Mouse (Mus musculus): ENCODE measurements around the gene Taar4. TPM values are rescaled to one million over a fixed set of nuclear protein-coding genes. Genes with fewer than 3 reads are reported as not detected.

Gene Taar4
- polyA plus RNA-seq, 1 experiment from 2014 or later = not detected

- no peaks in the 10 kb centered on the region for H3K36me3 ChIP-seq
- 81% methylated on average over 6 of the region's 6 CpGs for WGBS
- no peaks in the 10 kb centered on the region for H3K9me3 ChIP-seq (replicated peaks)
- no peak overlapping the region for H3K27ac ChIP-seq (replicated peaks)
- ATAC-seq (ENCODE audit: insufficient number of reproducible peaks, low FRiP score, low TSS enrichment, low read depth) = no peak
- no peaks in the 10 kb centered on the region for H3K4me1 ChIP-seq
- H3K4me2 ChIP-seq (replicated peaks) = no peak overlapping the region
- no peaks in the 10 kb centered on the region for H3K27me3 ChIP-seq
- H3K9ac ChIP-seq = no peak overlapping the region
- no peak overlapping the region for H3K4me3 ChIP-seq (replicated peaks)
Measured at GRCm38 (mm10) chr10:23964921-23965610, 4.8 kb downstream of the Taar4 start.

DNA sequence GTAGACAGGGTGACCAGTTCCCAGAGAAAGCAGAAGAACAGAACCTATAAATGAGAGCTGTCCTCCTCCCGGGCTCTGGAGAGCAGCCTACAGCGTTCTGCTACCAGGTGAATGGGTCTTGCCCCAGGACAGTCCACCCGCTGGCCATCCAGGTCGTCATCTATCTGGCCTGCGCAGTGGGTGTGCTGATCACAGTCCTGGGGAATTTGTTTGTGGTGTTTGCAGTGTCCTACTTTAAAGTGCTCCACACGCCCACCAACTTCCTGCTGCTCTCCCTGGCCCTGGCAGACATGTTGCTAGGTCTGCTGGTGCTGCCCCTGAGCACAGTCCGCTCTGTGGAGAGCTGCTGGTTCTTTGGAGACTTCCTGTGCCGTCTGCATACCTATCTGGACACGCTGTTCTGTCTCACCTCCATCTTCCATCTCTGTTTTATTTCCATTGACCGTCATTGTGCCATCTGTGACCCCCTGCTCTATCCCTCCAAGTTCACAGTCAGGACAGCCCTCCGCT lies 10.4 kb downstream of the Taar4 start, which contains the start of gene Taar5:
Gene Taar5, plus strand, starts transcription at position 51 of the 510 bp plus-strand sequence.
- Histone ChIP-seq H3K27ac (replicated peaks) (no peak within 1 kb of the TSS), H3K9me3 (replicated peaks) (no peaks in the 10 kb centered on the region), H3K9ac (no peak within 1 kb of the TSS), H3K4me1 (no peaks in the 10 kb centered on the region), H3K36me3 (no peaks in the 10 kb centered on the region), H3K4me3 (replicated peaks) (no peak within 1 kb of the TSS), H3K4me2 (replicated peaks) (no peak within 1 kb of the TSS), H3K27me3 (no peaks in the 10 kb centered on the region)
- ATAC-seq (ENCODE audit: insufficient number of reproducible peaks, low FRiP score, low TSS enrichment, low read depth) = no peak
- WGBS = 88% methylated on average over 11 of the region's 11 CpGs

GRCm38 (mm10) chr10:23971256-23971655 lies 11.0 kb downstream of the Taar4 start:
- Histone ChIP-seq H3K4me2 (replicated peaks) (no peak overlapping the region), H3K4me1 (no peaks in the 10 kb centered on the region), H3K36me3 (no peaks in the 10 kb centered on the region), H3K9me3 (replicated peaks) (no peaks in the 10 kb centered on the region), H3K27me3 (no peaks in the 10 kb centered on the region), H3K9ac (no peak overlapping the region), H3K27ac (replicated peaks) (no peak overlapping the region), H3K4me3 (replicated peaks) (no peak overlapping the region)
- 81% methylated on average over 5 of the region's 5 CpGs for WGBS
- no peak for ATAC-seq (ENCODE audit: insufficient number of reproducible peaks, low FRiP score, low TSS enrichment, low read depth)

- H3K4me3 ChIP-seq (replicated peaks) = no peak overlapping the region
- no peak for ATAC-seq (ENCODE audit: insufficient number of reproducible peaks, low FRiP score, low TSS enrichment, low read depth)
- no peaks in the 10 kb centered on the region for H3K36me3 ChIP-seq
- H3K4me2 ChIP-seq (replicated peaks) = no peak overlapping the region
- H3K27ac ChIP-seq (replicated peaks) = no peak overlapping the region
- H3K9ac ChIP-seq = no peak overlapping the region
- H3K4me1 ChIP-seq = no peaks in the 10 kb centered on the region
- WGBS = 50% methylated on average over 4 of the region's 4 CpGs
- H3K27me3 ChIP-seq = no peaks in the 10 kb centered on the region
- no peaks in the 10 kb centered on the region for H3K9me3 ChIP-seq (replicated peaks)
Measured at GRCm38 (mm10) chr10:23977958-23978357, 17.7 kb downstream of the Taar4 start.

DNA sequence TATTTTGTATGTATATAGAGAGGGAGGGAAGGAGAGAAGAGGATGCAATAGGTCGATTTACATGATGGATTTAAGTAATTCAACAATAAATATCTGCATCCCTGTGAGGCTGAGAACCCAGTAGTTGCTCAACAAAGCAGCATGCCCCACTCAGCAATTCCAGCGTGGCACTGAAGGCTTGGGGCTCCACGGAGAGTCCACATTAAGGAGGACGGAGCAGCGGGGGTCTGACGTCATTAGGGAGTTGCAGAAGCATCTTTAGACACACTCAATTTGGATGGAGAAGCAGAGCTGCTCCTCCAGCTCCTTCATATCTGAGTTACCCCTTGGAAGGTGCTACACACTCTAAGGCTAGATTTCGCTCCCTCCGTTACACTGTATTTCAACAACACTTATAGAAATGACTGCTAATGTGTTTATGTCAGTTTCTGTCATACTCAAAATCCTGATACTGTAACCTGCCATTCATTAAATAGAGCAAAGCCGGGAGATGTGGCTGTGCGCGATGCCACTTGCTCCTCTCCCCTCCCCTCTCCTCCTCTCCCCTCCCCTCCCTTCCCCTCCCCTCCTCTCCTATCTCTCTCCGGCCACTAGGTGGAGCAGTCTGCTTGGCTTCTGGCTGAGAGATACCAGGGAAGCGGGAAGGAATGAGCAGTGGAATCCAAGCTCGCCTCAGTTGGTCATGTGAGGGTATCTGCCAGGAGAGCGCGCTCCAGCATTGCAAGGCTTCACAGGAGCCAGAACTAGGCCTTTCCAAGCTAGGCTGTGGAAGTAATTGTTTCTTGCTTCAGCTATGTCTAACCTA lies 18.8 kb downstream of the Taar4 start:
- no peak overlapping the region for H3K27ac ChIP-seq (replicated peaks)
- no peak overlapping the region for H3K9ac ChIP-seq
- no peaks in the 10 kb centered on the region for H3K36me3 ChIP-seq
- no peak for ATAC-seq (ENCODE audit: insufficient number of reproducible peaks, low FRiP score, low TSS enrichment, low read depth)
- no peaks in the 10 kb centered on the region for H3K4me1 ChIP-seq
- 42% methylated on average over 16 of the region's 16 CpGs for WGBS
- H3K4me3 ChIP-seq (replicated peaks) = no peak overlapping the region
- no peaks in the 10 kb centered on the region for H3K27me3 ChIP-seq
- no peak overlapping the region for H3K4me2 ChIP-seq (replicated peaks)
- H3K9me3 ChIP-seq (replicated peaks) = no peaks in the 10 kb centered on the region

DNA sequence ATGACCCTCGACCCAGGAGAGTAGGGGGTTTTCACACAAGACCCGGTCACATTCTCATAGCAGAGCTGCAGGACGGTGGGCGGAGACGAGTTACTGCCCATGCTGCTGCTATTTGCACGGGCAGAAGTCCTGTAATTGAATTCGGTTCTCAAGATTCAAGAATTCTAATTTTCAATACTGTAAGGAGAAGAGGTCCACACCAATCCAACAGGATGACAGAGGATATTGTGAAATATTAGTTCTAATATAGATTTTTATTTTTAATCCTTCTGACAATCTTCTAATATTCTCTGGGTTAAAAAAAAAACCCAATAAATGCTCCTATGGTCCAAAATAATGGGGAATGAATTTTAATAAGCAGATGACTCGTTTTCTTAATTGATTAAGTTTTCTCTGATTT lies 25.3 kb downstream of the Taar4 start, which contains the start of gene Taar6:
Gene Taar6, minus strand, starts transcription at position 101 of the 400 bp plus-strand sequence.
- 76% methylated on average over 8 of the region's 8 CpGs for WGBS
- H3K27ac ChIP-seq (replicated peaks) = no peak within 1 kb of the TSS
- H3K4me1 ChIP-seq = no peaks in the 10 kb centered on the region
- H3K4me3 ChIP-seq (replicated peaks) = no peak within 1 kb of the TSS
- H3K9me3 ChIP-seq (replicated peaks) = no peaks in the 10 kb centered on the region
- no peaks in the 10 kb centered on the region for H3K27me3 ChIP-seq
- no peak within 1 kb of the TSS for H3K9ac ChIP-seq
- H3K36me3 ChIP-seq = no peaks in the 10 kb centered on the region
- ATAC-seq (ENCODE audit: insufficient number of reproducible peaks, low FRiP score, low TSS enrichment, low read depth) = no peak
- H3K4me2 ChIP-seq (replicated peaks) = no peak within 1 kb of the TSS

DNA sequence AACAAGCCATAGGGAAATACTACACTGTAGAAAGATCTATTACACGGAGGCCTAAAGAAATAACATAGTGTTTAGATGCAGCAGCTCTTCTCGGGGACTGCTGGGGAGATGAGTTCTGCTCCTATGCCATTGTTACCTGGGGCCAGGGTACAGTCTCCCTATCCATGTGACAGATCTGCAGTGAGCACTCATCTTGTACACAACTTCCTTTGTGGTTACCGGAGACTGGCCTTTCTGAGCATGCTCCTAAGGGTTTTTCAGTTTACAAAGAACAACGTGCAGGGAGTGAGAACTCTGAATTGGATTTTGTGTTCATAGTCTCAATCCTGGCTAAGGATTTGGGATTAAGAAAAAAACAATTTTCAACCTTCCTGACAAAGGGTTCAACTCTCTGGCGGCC lies 26.1 kb downstream of the Taar4 start:
- Histone ChIP-seq H3K4me1 (no peaks in the 10 kb centered on the region), H3K4me2 (replicated peaks) (no peak overlapping the region), H3K9me3 (replicated peaks) (no peaks in the 10 kb centered on the region), H3K27me3 (no peaks in the 10 kb centered on the region), H3K27ac (replicated peaks) (no peak overlapping the region), H3K9ac (no peak overlapping the region), H3K4me3 (replicated peaks) (no peak overlapping the region), H3K36me3 (no peaks in the 10 kb centered on the region)
- 77% methylated on average over 5 of the region's 5 CpGs for WGBS
- ATAC-seq (ENCODE audit: insufficient number of reproducible peaks, low FRiP score, low TSS enrichment, low read depth) = no peak

DNA sequence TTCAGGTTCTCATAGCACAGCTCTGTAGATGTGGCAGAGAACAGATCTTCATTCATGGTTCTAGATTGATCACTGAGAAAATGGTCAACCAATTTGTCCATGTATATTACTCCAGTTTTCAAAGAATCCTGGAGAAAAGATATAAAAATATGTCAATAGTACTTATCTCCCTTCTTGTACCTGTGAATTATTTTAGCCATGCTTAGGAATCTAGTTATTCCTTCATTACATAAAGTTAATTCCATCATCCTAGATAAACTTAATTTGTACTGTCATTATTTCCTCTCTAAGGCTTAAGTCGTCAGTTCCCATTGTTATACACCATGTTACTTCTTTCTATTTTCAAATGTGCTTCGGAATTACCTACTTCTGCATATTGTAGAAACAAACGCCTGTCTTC lies 33.1 kb downstream of the Taar4 start, which contains the start of gene Taar7a:
Gene Taar7a, minus strand, starts transcription at position 101 of the 400 bp plus-strand sequence.
- Histone ChIP-seq H3K36me3 (no peaks in the 10 kb centered on the region), H3K27ac (replicated peaks) (no peak within 1 kb of the TSS), H3K4me1 (no peaks in the 10 kb centered on the region), H3K27me3 (no peaks in the 10 kb centered on the region), H3K9ac (no peak within 1 kb of the TSS), H3K4me3 (replicated peaks) (no peak within 1 kb of the TSS), H3K9me3 (replicated peaks) (no peaks in the 10 kb centered on the region), H3K4me2 (replicated peaks) (no peak within 1 kb of the TSS)
- WGBS = 81% methylated on average over 3 of the region's 3 CpGs
- ATAC-seq (ENCODE audit: insufficient number of reproducible peaks, low FRiP score, low TSS enrichment, low read depth) = no peak

DNA sequence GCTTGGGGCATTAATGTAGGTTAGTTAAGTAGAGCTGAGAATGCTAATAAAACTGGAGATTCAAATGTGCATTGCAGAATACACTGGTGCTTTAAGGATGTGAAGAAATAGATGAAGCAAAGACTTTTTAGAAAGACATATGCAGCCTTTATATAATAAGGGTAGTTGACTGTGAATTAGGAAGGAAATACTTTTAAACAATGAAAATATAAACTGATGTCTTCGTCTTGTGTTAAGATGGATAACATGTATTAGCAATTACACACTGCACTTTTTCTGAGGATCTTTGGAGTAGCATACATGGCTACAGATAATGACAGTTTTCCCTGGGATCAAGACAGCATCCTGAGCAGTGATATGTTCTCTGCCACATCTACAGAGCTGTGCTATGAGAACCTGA lies 39.3 kb downstream of the Taar4 start, which contains the start of gene Taar7b:
Gene Taar7b, plus strand, starts transcription at position 301 of the 400 bp plus-strand sequence.
- no peak for ATAC-seq (ENCODE audit: insufficient number of reproducible peaks, low FRiP score, low TSS enrichment, low read depth)
- Histone ChIP-seq H3K4me1 (no peaks in the 10 kb centered on the region), H3K9ac (no peak within 1 kb of the TSS), H3K27ac (replicated peaks) (no peak within 1 kb of the TSS), H3K4me3 (replicated peaks) (no peak within 1 kb of the TSS), H3K36me3 (no peaks in the 10 kb centered on the region), H3K9me3 (replicated peaks) (no peaks in the 10 kb centered on the region), H3K4me2 (replicated peaks) (no peak within 1 kb of the TSS), H3K27me3 (no peaks in the 10 kb centered on the region)
- WGBS = 80% methylated on average over 1 of the region's 1 CpGs

GRCm38 (mm10) chr10:24006442-24006841 lies 46.1 kb downstream of the Taar4 start:
- H3K9ac ChIP-seq = no peak overlapping the region
- no peak for ATAC-seq (ENCODE audit: insufficient number of reproducible peaks, low FRiP score, low TSS enrichment, low read depth)
- H3K4me1 ChIP-seq = no peaks in the 10 kb centered on the region
- no peaks in the 10 kb centered on the region for H3K36me3 ChIP-seq
- no peak overlapping the region for H3K27ac ChIP-seq (replicated peaks)
- H3K4me3 ChIP-seq (replicated peaks) = no peak overlapping the region
- no peak overlapping the region for H3K4me2 ChIP-seq (replicated peaks)
- no peaks in the 10 kb centered on the region for H3K27me3 ChIP-seq
- 59% methylated on average over 1 of the region's 1 CpGs for WGBS
- no peaks in the 10 kb centered on the region for H3K9me3 ChIP-seq (replicated peaks)

DNA sequence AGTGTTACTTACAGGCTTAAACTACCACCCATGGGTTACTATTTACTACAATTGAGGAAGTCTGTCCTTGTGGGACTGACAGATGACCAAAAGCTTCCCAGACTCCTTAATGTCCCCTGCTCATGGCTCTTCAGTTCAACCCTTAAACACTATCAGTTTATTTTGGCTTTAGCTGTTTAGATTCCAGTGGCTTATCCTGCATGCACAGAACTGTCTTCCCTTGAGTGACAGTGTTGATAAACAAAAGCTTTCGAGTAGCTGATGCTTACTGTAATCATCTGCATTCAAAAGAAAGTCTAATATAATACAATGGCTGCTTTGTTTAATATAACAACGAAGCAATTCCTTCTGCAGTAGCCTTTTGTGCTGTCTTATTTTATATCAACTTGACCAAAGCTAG lies 46.7 kb downstream of the Taar4 start:
- no peaks in the 10 kb centered on the region for H3K9me3 ChIP-seq (replicated peaks)
- H3K4me1 ChIP-seq = no peaks in the 10 kb centered on the region
- H3K9ac ChIP-seq = no peak overlapping the region
- H3K27me3 ChIP-seq = no peaks in the 10 kb centered on the region
- no peaks in the 10 kb centered on the region for H3K36me3 ChIP-seq
- no peak overlapping the region for H3K4me2 ChIP-seq (replicated peaks)
- no peak overlapping the region for H3K27ac ChIP-seq (replicated peaks)
- H3K4me3 ChIP-seq (replicated peaks) = no peak overlapping the region
- WGBS = 54% methylated on average over 2 of the region's 2 CpGs
- no peak for ATAC-seq (ENCODE audit: insufficient number of reproducible peaks, low FRiP score, low TSS enrichment, low read depth)

Data from embryonic facial prominence, embryonic 15.5 days (tissue).